Mouse (Mus musculus): ENCODE data around the gene Gm17416.

- no peak for TF ChIP-seq CTCF (IDR thresholded peaks at IDR 0.05; ENCODE audit: control insufficient read depth, insufficient read depth, low read length)
- TF ChIP-seq POLR2A (IDR thresholded peaks at IDR 0.05; ENCODE audit: borderline replicate concordance, control insufficient read depth, low read depth, low read length): no peak
These were observed 47.3 kb downstream of the Gm17416 start for GRCm38 (mm10) chr2:152616470-152616869.

Measured in bone marrow, adult 2 months (tissue).